Mouse (Mus musculus): ENCODE measurements around the gene Vamp5. TPM values are rescaled to one million over a fixed set of nuclear protein-coding genes. Genes with fewer than 3 reads are reported as not detected.

Gene Vamp5
- total RNA-seq, 2 experiments from 2014 or later = 6.3 to 6.8 TPM

- no peak for TF ChIP-seq CTCF (IDR thresholded peaks at IDR 0.05)
- intact Hi-C loops (cut with DNase I) = no loop called here
- H3K27ac ChIP-seq = peak overlapping the region; percentile 48
- H3K4me3 ChIP-seq = no peak overlapping the region
- no peak for DNase-seq (ENCODE audit: extremely low spot score in 1 of 2, low spot score in 2 of 2)
These were observed 8.7 kb downstream of the Vamp5 start for GRCm38 (mm10) chr6:72371571-72371970.

- intact Hi-C loops (cut with DNase I) = no loop called here
- TF ChIP-seq CTCF (IDR thresholded peaks at IDR 0.05) = no peak
- Histone ChIP-seq H3K27ac (peak overlapping the region; percentile 48), H3K4me3 (no peak overlapping the region)
- DNase-seq (ENCODE audit: extremely low spot score in 1 of 2, low spot score in 2 of 2) = peak in 1 of 2 experiments; percentile 51
These were observed 9.1 kb downstream of the Vamp5 start for GRCm38 (mm10) chr6:72371147-72371546.

- no peak for TF ChIP-seq CTCF (IDR thresholded peaks at IDR 0.05)
- Histone ChIP-seq H3K27ac (no peak overlapping the region), H3K4me3 (no peak overlapping the region)
- intact Hi-C loops (cut with DNase I) = no loop called here
- DNase-seq (ENCODE audit: extremely low spot score in 1 of 2, low spot score in 2 of 2) = no peak
These were observed 10.2 kb downstream of the Vamp5 start for GRCm38 (mm10) chr6:72370091-72370490.

- TF ChIP-seq CTCF (IDR thresholded peaks at IDR 0.05) = peak; percentile 9
- Histone ChIP-seq H3K27ac (no peak overlapping the region), H3K4me3 (no peak overlapping the region)
- DNase-seq (ENCODE audit: extremely low spot score in 1 of 2, low spot score in 2 of 2) = no peak
- intact Hi-C loops (cut with DNase I) = no loop called here
These were observed 10.7 kb downstream of the Vamp5 start for GRCm38 (mm10) chr6:72369557-72369956.

GRCm38 (mm10) chr6:72367460-72367974 is 12.8 kb downstream of the Vamp5 start:
- Histone ChIP-seq H3K4me3 (no peak overlapping the region), H3K27ac (no peak overlapping the region)
- DNase-seq (ENCODE audit: extremely low spot score in 1 of 2, low spot score in 2 of 2) = no peak
- intact Hi-C loops (cut with DNase I) = no loop called here
- TF ChIP-seq CTCF (IDR thresholded peaks at IDR 0.05) = no peak

- H3K27ac ChIP-seq = no peak within 1 kb of the TSS
- intact Hi-C loops (cut with DNase I) = no loop called here
- no peak for DNase-seq (ENCODE audit: extremely low spot score in 1 of 2, low spot score in 2 of 2)
- no peak within 1 kb of the TSS for H3K4me3 ChIP-seq
- no peak for TF ChIP-seq CTCF (IDR thresholded peaks at IDR 0.05)
These were observed 13.3 kb downstream of the Vamp5 start, which contains the start of gene Rnf181 for GRCm38 (mm10) chr6:72366844-72367443. TSS of gene Rnf181 (minus strand) at chr6:72366956.

- TF ChIP-seq CTCF (IDR thresholded peaks at IDR 0.05) = no peak
- Histone ChIP-seq H3K4me3 (no peak overlapping the region), H3K27ac (no peak overlapping the region)
- intact Hi-C loops (cut with DNase I) = no loop called here
- no peak for DNase-seq (ENCODE audit: extremely low spot score in 1 of 2, low spot score in 2 of 2)
These were observed 14.0 kb downstream of the Vamp5 start for GRCm38 (mm10) chr6:72366304-72366703.

- no peak for TF ChIP-seq CTCF (IDR thresholded peaks at IDR 0.05)
- Histone ChIP-seq H3K27ac (no peak overlapping the region), H3K4me3 (no peak overlapping the region)
- DNase-seq (ENCODE audit: extremely low spot score in 1 of 2, low spot score in 2 of 2) = no peak
- intact Hi-C loops (cut with DNase I) = no loop called here
These were observed 15.3 kb downstream of the Vamp5 start for GRCm38 (mm10) chr6:72364985-72365384.

GRCm38 (mm10) chr6:72364009-72364408 is 16.3 kb downstream of the Vamp5 start:
- intact Hi-C loops (cut with DNase I) = no loop called here
- H3K27ac ChIP-seq = no peak overlapping the region
- H3K4me3 ChIP-seq = no peak overlapping the region
- TF ChIP-seq CTCF (IDR thresholded peaks at IDR 0.05) = peak; percentile 42
- DNase-seq (ENCODE audit: extremely low spot score in 1 of 2, low spot score in 2 of 2) = no peak

GRCm38 (mm10) chr6:72362132-72363028 is 17.9 kb downstream of the Vamp5 start:
- intact Hi-C loops (cut with DNase I) = loop anchor here (2.0 kb wide), 1 partner anchor 46 kb away; no protein-coding TSS in a partner anchor
- Histone ChIP-seq H3K4me3 (peak overlapping the region; percentile 78), H3K27ac (peak overlapping the region; percentile 83)
- peak; percentile 92 to 95 for DNase-seq (ENCODE audit: extremely low spot score in 1 of 2, low spot score in 2 of 2)
- peak; percentile 44 for TF ChIP-seq CTCF (IDR thresholded peaks at IDR 0.05)

- no peak for TF ChIP-seq CTCF (IDR thresholded peaks at IDR 0.05)
- DNase-seq (ENCODE audit: extremely low spot score in 1 of 2, low spot score in 2 of 2) = no peak
- intact Hi-C loops (cut with DNase I) = no loop called here
- Histone ChIP-seq H3K27ac (no peak overlapping the region), H3K4me3 (peak overlapping the region; percentile 78)
These were observed 19.1 kb downstream of the Vamp5 start for GRCm38 (mm10) chr6:72361121-72361551.

- no peak for DNase-seq (ENCODE audit: extremely low spot score in 1 of 2, low spot score in 2 of 2)
- intact Hi-C loops (cut with DNase I) = no loop called here
- Histone ChIP-seq H3K27ac (0 out of 2 replicates have a peak overlapping the region, but pooled peaks have one; percentile 11), H3K4me3 (no peak overlapping the region)
- TF ChIP-seq CTCF (IDR thresholded peaks at IDR 0.05) = no peak
These were observed 19.7 kb downstream of the Vamp5 start for GRCm38 (mm10) chr6:72360599-72360935.

All from left cerebral cortex, adult 2 months (tissue).